Mouse (Mus musculus): Measurements from ENCODE around the gene Serpinb2. TPM values are rescaled to one million over a fixed set of nuclear protein-coding genes. Genes with fewer than 3 reads are reported as not detected.

The Serpinb2 gene
- total RNA-seq (2021), result not detected

GRCm38 (mm10) chr1:107511252-107511651 lies at the start of gene Serpinb2:
TSS of gene Serpinb2 (plus strand) at chr1:107511423.
- intact Hi-C loops (cut with DNase I), result no loop called here
- DNase-seq (ENCODE audit: extremely low spot score in 1 of 2, low spot score in 2 of 2), result no peak

DNA sequence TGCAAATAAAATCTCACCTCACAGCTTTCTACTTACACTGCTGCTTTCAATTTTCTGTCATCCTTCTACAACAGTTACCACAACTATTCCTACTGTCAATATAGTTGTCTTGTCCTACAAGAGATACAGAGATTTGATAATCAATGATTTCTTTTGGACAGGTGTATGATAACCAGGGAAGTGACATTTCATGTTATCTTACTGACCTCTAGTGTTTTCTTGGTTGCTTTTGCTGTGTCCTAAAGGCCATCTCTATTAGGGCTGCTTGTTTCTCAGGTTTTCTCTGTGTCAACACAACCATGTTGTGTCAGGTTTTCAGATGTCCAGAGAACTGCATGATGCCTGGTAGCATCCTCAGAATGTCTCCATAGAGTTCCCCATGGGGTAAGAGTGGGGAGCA lies 31.3 kb upstream of the Serpinb2 start:
- no peak for DNase-seq (ENCODE audit: extremely low spot score in 1 of 2, low spot score in 2 of 2)
- intact Hi-C loops (cut with DNase I), result loop anchor here (5.0 kb wide), 2 partner anchors 238 to 458 kb away; no protein-coding TSS in a partner anchor

DNA sequence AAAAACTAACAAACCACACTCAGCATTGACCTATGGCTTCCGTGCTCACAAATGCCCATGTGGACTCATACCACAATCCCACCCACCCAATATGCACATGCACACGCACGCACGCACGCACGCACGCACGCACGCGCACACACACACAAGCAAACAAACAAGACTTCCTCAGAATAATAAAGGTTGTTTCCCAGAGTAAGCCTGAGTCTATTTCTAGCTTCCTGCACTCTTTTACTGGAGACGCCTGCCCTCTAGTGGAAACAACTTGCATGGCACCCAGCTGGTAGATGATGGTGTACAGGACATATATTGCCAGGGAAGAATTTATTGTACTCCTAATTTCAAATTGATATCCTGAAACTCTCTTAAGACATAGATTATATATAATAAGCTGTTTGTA lies 29.8 kb upstream of the Serpinb2 start:
- DNase-seq (ENCODE audit: extremely low spot score in 1 of 2, low spot score in 2 of 2), result peak; percentile 69 to 82
- intact Hi-C loops (cut with DNase I), result loop anchor here (5.0 kb wide), 2 partner anchors 239 to 459 kb away; no protein-coding TSS in a partner anchor

DNA sequence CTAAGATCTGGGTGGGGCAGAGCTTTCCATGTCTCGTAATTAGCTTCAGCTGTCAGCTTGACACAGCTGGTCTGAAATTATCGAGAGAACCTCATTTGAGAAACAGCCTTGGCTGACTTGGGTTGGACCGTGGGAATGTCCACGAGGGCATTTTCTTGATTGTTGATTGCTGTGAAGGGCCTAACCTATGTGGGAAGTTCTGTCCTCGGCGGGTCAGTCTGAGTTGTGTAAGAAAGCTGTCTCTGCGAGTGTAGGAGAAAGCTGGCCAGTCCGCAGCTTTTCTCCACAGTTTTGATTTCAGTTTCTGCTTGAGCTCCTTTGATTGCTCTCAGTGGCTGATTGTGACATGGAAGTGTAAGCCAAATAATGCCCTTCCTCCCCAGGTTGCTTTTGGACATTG lies 21.6 kb upstream of the Serpinb2 start:
- no peak for DNase-seq (ENCODE audit: extremely low spot score in 1 of 2, low spot score in 2 of 2)
- intact Hi-C loops (cut with DNase I), result no loop called here

GRCm38 (mm10) chr1:107496789-107497188 lies 14.4 kb upstream of the Serpinb2 start:
- DNase-seq (ENCODE audit: extremely low spot score in 1 of 2, low spot score in 2 of 2), result no peak
- intact Hi-C loops (cut with DNase I), result no loop called here

- intact Hi-C loops (cut with DNase I), result no loop called here
- no peak for DNase-seq (ENCODE audit: extremely low spot score in 1 of 2, low spot score in 2 of 2)
These were observed 9.2 kb upstream of the Serpinb2 start for GRCm38 (mm10) chr1:107502025-107502424.

DNA sequence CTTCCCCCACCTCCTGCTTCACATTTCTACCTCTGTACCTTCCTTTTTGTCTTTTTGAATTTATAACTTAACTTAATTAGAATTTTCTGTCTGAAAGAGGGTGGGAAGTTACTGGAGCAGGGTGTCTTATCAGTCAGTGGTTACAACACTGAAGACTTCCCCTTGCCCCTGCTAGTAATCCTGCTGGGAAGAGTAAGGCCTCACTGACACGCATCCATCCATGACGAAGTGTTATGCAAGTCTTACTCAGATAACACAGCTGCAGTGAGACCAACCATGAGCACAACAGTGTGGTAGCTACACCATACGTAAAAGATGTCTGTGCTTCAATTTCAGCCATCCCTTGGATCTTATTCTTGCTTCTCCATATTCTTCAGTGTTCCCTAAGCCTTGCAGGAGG lies 7.9 kb upstream of the Serpinb2 start:
- intact Hi-C loops (cut with DNase I), result no loop called here

GRCm38 (mm10) chr1:107505898-107506562 lies 5.2 kb upstream of the Serpinb2 start:
- intact Hi-C loops (cut with DNase I), result no loop called here

More for the DNA sequence above, 7.9 kb upstream of the Serpinb2 start:
- DNase-seq (ENCODE audit: extremely low spot score in 1 of 2, low spot score in 2 of 2), result no peak

DNA sequence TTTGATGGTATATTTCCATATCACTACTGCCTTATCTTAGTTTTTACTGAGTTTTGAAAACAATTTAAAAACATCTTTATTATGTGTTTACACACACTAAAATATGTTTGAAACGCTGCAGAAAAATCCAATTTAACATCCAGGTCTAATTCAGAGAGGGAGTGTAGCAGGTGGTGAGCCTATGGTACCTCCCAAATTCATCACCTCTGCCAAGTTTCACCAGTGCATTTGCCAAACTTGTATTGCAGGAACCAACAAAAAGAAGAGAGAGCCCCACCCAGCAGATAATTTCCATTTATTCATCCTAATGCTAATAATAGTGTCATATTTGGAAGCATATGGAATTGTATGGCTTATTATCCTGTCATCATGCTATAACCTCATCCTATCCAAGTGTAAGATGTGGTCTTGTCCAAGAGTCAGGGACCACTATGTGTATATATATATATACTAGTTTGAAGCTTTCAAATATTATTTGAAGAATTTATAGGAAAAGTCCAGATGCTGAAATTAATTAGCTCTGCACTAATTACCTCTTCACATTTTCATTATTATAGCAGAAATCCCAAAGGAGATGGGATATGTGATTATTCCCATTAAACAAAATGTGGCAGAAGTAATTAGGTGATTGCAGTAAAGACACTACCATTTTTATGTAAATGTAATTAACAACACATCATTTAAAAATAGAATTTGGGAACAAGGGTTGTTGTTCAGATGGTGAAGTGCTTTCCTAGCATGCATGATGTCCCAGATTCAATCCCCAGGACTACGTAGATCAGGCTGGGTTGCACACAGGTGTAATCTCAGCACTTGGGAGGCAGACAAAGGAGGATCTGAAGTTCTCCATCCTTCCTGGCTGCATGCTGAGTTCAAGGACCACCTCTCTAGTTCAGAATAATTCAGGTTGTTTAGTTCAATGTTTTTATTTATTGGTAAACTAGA lies 1.2 kb downstream of the Serpinb2 start:
- no peak for DNase-seq (ENCODE audit: extremely low spot score in 1 of 2, low spot score in 2 of 2)
- intact Hi-C loops (cut with DNase I), result no loop called here

More at GRCm38 (mm10) chr1:107505898-107506562, 5.2 kb upstream of the Serpinb2 start:
- DNase-seq (ENCODE audit: extremely low spot score in 1 of 2, low spot score in 2 of 2), result no peak

DNA sequence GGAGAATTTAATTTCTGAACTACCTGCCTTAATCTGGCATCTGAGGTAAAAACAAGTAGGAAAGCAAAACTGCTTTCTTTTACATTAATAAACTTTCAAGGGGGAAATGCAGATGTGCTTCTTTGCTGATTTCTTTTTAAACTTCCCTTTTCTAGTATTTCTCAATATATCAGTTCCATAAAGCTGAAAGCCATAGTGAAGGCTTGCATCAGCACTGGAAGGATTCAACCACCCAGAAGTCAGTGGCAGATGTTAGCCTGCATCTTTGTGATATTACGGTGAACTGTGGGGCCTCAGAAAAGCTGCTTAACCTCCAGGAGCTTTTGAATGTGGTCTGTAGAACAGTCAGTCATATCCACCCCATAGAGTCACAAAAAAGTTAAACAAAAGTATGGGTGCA lies 2.3 kb downstream of the Serpinb2 start:
- intact Hi-C loops (cut with DNase I), result no loop called here
- no peak for DNase-seq (ENCODE audit: extremely low spot score in 1 of 2, low spot score in 2 of 2)

DNA sequence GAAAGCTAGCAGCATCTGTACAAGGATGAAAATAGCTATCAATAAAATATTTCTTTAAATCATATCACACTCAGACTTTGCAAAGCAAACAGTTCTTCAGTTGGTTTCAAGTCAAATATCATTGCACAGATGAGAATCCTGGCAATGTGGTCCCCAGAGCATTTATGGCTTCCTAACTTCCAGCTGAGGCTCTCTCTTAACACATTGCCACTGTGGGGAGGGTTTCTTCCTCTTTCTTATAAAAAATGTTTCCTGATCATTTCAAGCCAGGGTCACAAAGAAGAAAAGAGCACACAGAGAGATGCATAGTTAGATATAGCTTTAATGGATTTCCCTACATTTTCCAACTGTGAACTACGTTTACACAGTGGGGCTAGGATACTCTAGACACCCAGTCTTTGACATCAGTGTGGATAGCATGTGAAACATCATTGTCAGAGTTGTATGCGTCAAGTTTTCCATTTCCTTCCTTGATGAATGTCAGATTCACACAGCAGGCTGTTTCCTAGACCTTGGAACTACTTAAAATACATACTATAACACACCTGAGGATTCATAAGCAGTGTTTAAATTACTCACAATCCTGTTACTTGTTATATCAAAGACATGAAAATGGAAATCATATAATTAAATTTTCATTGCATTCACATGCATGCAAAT lies 4.7 kb downstream of the Serpinb2 start:
- DNase-seq (ENCODE audit: extremely low spot score in 1 of 2, low spot score in 2 of 2), result no peak
- intact Hi-C loops (cut with DNase I), result no loop called here

GRCm38 (mm10) chr1:107525592-107525991 lies 14.4 kb downstream of the Serpinb2 start:
- intact Hi-C loops (cut with DNase I), result no loop called here
- DNase-seq (ENCODE audit: extremely low spot score in 1 of 2, low spot score in 2 of 2), result no peak

DNA sequence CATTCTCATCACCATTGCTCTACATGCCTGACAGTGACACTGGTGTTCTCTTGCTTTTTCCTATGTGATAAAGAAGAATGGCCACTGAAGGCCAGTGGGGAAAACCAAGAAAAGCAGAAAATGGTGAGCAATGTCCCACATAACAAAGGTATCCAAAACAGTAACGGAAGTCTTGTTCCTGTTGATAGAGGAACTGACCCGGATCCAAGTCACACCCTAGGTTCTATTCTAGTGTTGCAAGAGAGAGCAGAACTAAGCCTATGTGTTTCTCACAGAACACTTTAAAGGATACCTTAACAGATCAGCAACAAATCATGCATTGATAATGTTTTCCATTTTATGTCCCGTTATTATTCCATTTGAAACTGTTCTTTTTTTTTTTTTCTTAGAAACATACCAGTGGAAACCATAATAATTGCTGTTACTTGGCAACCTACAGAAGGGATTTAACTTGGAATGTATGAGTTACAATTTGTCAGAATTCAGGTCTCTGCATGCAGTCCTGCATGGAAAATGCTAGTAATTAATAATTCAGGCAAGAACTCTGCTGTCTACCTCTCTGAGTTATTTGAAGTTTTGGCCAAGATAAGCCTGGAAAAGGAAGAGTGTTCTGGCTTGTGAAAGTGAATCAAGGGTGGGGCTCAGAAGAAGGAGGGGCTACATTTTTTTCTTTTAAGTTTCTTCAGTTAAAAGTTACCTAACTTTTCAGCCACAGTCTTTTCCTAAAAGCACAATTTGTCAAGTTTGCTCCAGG lies 17.3 kb downstream of the Serpinb2 start:
- DNase-seq (ENCODE audit: extremely low spot score in 1 of 2, low spot score in 2 of 2), result no peak
- intact Hi-C loops (cut with DNase I), result no loop called here

DNA sequence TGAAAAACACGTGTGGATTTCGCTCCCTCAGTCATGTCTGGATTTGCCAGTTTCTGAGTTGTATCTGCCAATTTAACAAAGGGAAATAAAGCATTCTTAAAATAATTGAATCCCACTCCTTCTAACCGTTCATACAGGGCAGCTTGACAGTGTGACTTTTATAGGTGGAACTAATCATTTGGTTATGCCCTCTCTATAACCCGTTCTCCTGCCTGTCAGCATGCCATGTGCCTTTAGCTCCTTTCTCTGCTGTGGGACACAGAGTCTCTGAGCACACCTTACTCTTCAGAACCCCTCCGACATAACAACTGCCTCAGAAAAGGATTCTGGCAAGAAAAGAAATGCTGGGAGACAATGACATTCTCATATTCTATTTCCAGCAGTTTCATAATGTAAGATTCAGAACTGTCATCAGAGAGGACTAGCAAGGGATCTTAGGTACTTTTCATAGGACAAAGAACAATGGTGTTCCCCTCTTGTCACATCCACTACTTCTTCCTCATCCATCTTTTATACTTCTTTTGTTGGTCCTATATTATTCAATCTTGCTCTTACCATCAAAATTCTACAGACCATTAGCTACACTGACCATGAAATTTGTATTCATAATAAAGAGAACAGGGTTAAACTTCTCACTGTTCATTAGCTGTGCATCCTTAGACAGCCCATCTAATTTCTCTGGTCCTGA lies 18.3 kb downstream of the Serpinb2 start:
- intact Hi-C loops (cut with DNase I), result no loop called here
- DNase-seq (ENCODE audit: extremely low spot score in 1 of 2, low spot score in 2 of 2), result no peak

- no peak for DNase-seq (ENCODE audit: extremely low spot score in 1 of 2, low spot score in 2 of 2)
- intact Hi-C loops (cut with DNase I), result no loop called here
These were observed 22.5 kb downstream of the Serpinb2 start for GRCm38 (mm10) chr1:107533736-107534135.

GRCm38 (mm10) chr1:107537435-107537834 lies 26.2 kb downstream of the Serpinb2 start:
- intact Hi-C loops (cut with DNase I), result no loop called here

DNA sequence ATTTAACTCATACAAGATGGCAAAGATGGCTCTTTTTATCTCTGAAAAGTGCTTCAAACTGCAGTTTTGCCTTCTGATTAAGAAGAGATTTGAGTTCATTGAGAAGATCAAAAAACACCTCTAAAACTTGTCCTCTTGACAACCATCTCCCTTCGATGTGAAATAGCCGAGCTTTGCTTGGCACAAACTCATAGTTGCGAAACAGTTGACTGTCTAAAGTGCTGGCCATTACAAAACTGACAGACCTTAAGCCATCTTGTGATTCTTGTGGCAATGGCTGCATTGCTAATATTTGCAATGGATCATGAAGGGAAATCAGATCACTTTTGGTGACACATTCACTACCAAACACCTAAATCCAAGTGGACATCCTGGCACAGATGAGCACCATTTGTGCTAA lies 48.3 kb downstream of the Serpinb2 start:
- intact Hi-C loops (cut with DNase I), result no loop called here

More at GRCm38 (mm10) chr1:107537435-107537834, 26.2 kb downstream of the Serpinb2 start:
- DNase-seq (ENCODE audit: extremely low spot score in 1 of 2, low spot score in 2 of 2), result no peak

DNA sequence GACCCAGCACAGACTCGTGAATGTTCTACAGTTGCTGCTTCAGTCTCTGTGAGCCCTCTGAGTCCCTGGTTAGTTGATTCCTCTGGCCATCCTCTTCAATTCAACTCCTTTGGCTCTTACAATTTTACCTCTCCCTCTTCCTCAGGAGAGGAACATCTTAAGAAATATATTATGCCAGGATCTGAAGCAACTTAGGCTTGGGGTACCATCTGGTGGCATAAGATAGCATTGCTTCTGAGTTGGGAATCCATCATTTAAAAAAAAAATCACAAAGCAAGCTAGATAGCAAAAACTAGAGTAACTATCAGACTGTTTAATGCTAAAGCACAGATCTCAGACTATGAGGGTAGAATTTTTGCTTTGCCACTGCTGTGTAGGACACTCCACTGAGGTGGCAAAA lies 50.9 kb downstream of the Serpinb2 start:
- intact Hi-C loops (cut with DNase I), result loop anchor here (2.0 to 10.0 kb wide), 2 partner anchors 319 to 437 kb away; no protein-coding TSS in a partner anchor
- DNase-seq (ENCODE audit: extremely low spot score in 1 of 2, low spot score in 2 of 2), result peak in 1 of 2 experiments; percentile 38

More for the DNA sequence above, 48.3 kb downstream of the Serpinb2 start:
- DNase-seq (ENCODE audit: extremely low spot score in 1 of 2, low spot score in 2 of 2), result no peak
